Mouse (Mus musculus) liver, embryonic 16.5 days (tissue): ENCODE measurements around the gene Aox4. TPM values are rescaled to one million over a fixed set of nuclear protein-coding genes. Genes with fewer than 3 reads are reported as not detected.

Experiments used
- ATAC-seq: fragments of 200-750 bp; cut with Nextera tagmentation; 2 replicates; pipeline ENCODE4 v1.8.0; 2017; ENCODE audit warnings: low read depth, mild to moderate bottlenecking, moderate number of reproducible peaks, moderate library complexity
- H3K27ac ChIP-seq: fragments of 300-500 bp; sonication (generic); 2 replicates; pipeline ENCODE4 v1.5.1; 2014; ENCODE audit warnings: mild to moderate bottlenecking, low read length
- H3K27me3 ChIP-seq: fragments of 300-500 bp; sonication (generic); 2 replicates; pipeline ENCODE4 v1.6.1; 2014; ENCODE audit warnings: low read depth, low read length, mixed read lengths; ENCODE audit not compliant: control insufficient read depth, insufficient read depth
- H3K36me3 ChIP-seq: fragments of 300-500 bp; sonication (generic); 2 replicates; pipeline ENCODE4 v1.6.1; 2014; ENCODE audit warnings: mild to moderate bottlenecking; ENCODE audit not compliant: control insufficient read depth, insufficient read depth
- H3K4me1 ChIP-seq: fragments of 300-500 bp; sonication (generic); 2 replicates; pipeline ENCODE4 v1.6.1; 2014; ENCODE audit warnings: low read depth, low read length, mixed read lengths; ENCODE audit not compliant: control insufficient read depth
- H3K4me2 ChIP-seq: fragments of 300-500 bp; sonication (generic); 2 replicates; pipeline ENCODE4 v1.6.1; 2014; ENCODE audit warnings: low read depth, low read length, mixed read lengths
- H3K4me3 ChIP-seq: fragments of 300-500 bp; sonication (generic); 2 replicates; pipeline ENCODE4 v1.5.1; 2014; ENCODE audit warnings: low read depth, mild to moderate bottlenecking, low read length
- H3K9ac ChIP-seq: fragments of 300-500 bp; sonication (generic); 2 replicates; pipeline ENCODE4 v1.6.1; 2014; ENCODE audit warnings: low read depth, low read length
- H3K9me3 ChIP-seq: fragments of 300-500 bp; sonication (generic); replicated peaks from 2 replicates; pipeline ENCODE4 v1.6.1; 2016; ENCODE audit warnings: low read length; ENCODE audit not compliant: control insufficient read depth
- WGBS: fragments of 180-500 bp; shearing (Covaris S2); extraction: QIAGEN DNeasy Blood & Tissue Kit; methylation state at CpG from one replicate; pipeline ENCODE4 v1.1.7; 2014; ENCODE audit not compliant: insufficient replicate concordance; 5-methylcytosine and 5-hydroxymethylcytosine counted together
- polyA plus RNA-seq: library from polyadenylated mRNA; unstranded; fragments of >200 nt; fragmentation: Nextera tagmentation; extraction: Ambion mirVana; gene quantifications from 2 replicates; pipeline ENCODE4 v1.2.1, GENCODE M21; 2015

Gene Aox4
- 0.18 and 0.19 TPM in 2 replicates for polyA plus RNA-seq

GRCm38 (mm10) chr1:58210203-58210602 lies at the start of gene Aox4:
Gene Aox4 (plus strand): TSS chr1:58210397.
- WGBS, result 56% methylated on average over 17 of the region's 17 CpGs
- no peak within 1 kb of the TSS for H3K4me3 ChIP-seq
- no peaks in the 10 kb centered on the region for H3K4me1 ChIP-seq
- no peak within 1 kb of the TSS for H3K27ac ChIP-seq
- no peaks in the 10 kb centered on the region for H3K27me3 ChIP-seq
- H3K9ac ChIP-seq, result no peak within 1 kb of the TSS
- no peaks in the 10 kb centered on the region for H3K9me3 ChIP-seq
- no peaks in the 10 kb centered on the region for H3K36me3 ChIP-seq
- H3K4me2 ChIP-seq, result no peak within 1 kb of the TSS
- ATAC-seq, result no peak

GRCm38 (mm10) chr1:58169893-58170292 lies 40.3 kb upstream of the Aox4 start:
- Histone ChIP-seq H3K9me3 (no peaks in the 10 kb centered on the region), H3K4me2 (no peak overlapping the region), H3K36me3 (no peaks in the 10 kb centered on the region), H3K27me3 (no peaks in the 10 kb centered on the region), H3K4me3 (no peak overlapping the region), H3K4me1 (no peaks in the 10 kb centered on the region), H3K9ac (no peak overlapping the region), H3K27ac (no peak overlapping the region)
- no peak for ATAC-seq
- 45% methylated on average over 6 of the region's 6 CpGs for WGBS

- no peak overlapping the region for H3K4me3 ChIP-seq
- no peaks in the 10 kb centered on the region for H3K27me3 ChIP-seq
- H3K9me3 ChIP-seq, result no peaks in the 10 kb centered on the region
- WGBS, result 41% methylated on average over 5 of the region's 5 CpGs
- ATAC-seq, result no peak
- H3K27ac ChIP-seq, result no peak overlapping the region
- no peak overlapping the region for H3K4me2 ChIP-seq
- no peaks in the 10 kb centered on the region for H3K36me3 ChIP-seq
- H3K4me1 ChIP-seq, result no peaks in the 10 kb centered on the region
- no peak overlapping the region for H3K9ac ChIP-seq
These were observed 21.6 kb upstream of the Aox4 start for GRCm38 (mm10) chr1:58188514-58189175.

- no peak overlapping the region for H3K27ac ChIP-seq
- no peaks in the 10 kb centered on the region for H3K9me3 ChIP-seq
- no peak for ATAC-seq
- no peak overlapping the region for H3K4me2 ChIP-seq
- no peaks in the 10 kb centered on the region for H3K4me1 ChIP-seq
- H3K9ac ChIP-seq, result no peak overlapping the region
- H3K4me3 ChIP-seq, result no peak overlapping the region
- no peaks in the 10 kb centered on the region for H3K27me3 ChIP-seq
- 73% methylated on average over 12 of the region's 12 CpGs for WGBS
- no peaks in the 10 kb centered on the region for H3K36me3 ChIP-seq
These were observed 15.9 kb upstream of the Aox4 start for GRCm38 (mm10) chr1:58194317-58194716.

DNA sequence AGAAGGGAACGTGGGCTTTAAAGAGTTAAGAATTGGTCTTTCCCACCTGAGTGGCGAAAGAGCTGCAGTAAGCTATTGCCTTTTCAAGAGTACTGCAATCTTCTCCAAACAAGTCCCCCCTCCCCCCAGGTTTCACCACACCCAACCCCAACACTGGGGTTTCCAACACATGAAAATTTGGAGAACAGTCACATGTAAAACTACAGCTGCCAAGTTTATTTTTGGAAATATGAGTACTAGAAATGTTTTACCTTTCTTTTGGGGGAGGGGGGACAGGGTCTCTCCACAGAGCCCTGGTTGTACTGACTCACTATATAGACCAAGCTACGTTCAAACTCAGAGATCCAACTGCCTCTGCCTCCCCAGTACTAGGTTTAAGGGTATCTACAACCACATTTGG lies 15.2 kb upstream of the Aox4 start:
- H3K4me3 ChIP-seq, result no peak overlapping the region
- H3K4me2 ChIP-seq, result no peak overlapping the region
- no peaks in the 10 kb centered on the region for H3K4me1 ChIP-seq
- H3K9ac ChIP-seq, result no peak overlapping the region
- no peaks in the 10 kb centered on the region for H3K27me3 ChIP-seq
- H3K27ac ChIP-seq, result no peak overlapping the region
- H3K36me3 ChIP-seq, result no peaks in the 10 kb centered on the region
- 51% methylated on average over 3 of the region's 3 CpGs for WGBS
- no peaks in the 10 kb centered on the region for H3K9me3 ChIP-seq
- no peak for ATAC-seq

- Histone ChIP-seq H3K27ac (no peak overlapping the region), H3K9me3 (no peaks in the 10 kb centered on the region), H3K4me2 (no peak overlapping the region), H3K4me3 (no peak overlapping the region), H3K36me3 (no peaks in the 10 kb centered on the region), H3K9ac (no peak overlapping the region), H3K27me3 (no peaks in the 10 kb centered on the region), H3K4me1 (no peaks in the 10 kb centered on the region)
- 10% methylated on average over 10 of the region's 10 CpGs for WGBS
- no peak for ATAC-seq
These were observed 14.7 kb upstream of the Aox4 start for GRCm38 (mm10) chr1:58195541-58195940.

- no peak overlapping the region for H3K4me3 ChIP-seq
- H3K36me3 ChIP-seq, result no peaks in the 10 kb centered on the region
- no peak overlapping the region for H3K9ac ChIP-seq
- 60% methylated on average over 9 of the region's 9 CpGs for WGBS
- ATAC-seq, result no peak
- H3K4me1 ChIP-seq, result no peaks in the 10 kb centered on the region
- H3K27me3 ChIP-seq, result no peaks in the 10 kb centered on the region
- H3K4me2 ChIP-seq, result no peak overlapping the region
- H3K27ac ChIP-seq, result no peak overlapping the region
- no peaks in the 10 kb centered on the region for H3K9me3 ChIP-seq
These were observed 13.2 kb upstream of the Aox4 start for GRCm38 (mm10) chr1:58197023-58197422.

- no peak overlapping the region for H3K4me3 ChIP-seq
- no peaks in the 10 kb centered on the region for H3K27me3 ChIP-seq
- no peak overlapping the region for H3K4me2 ChIP-seq
- no peak overlapping the region for H3K9ac ChIP-seq
- H3K9me3 ChIP-seq, result no peaks in the 10 kb centered on the region
- H3K36me3 ChIP-seq, result no peaks in the 10 kb centered on the region
- 59% methylated on average over 4 of the region's 4 CpGs for WGBS
- no peak for ATAC-seq
- no peaks in the 10 kb centered on the region for H3K4me1 ChIP-seq
- no peak overlapping the region for H3K27ac ChIP-seq
These were observed 11.8 kb upstream of the Aox4 start for GRCm38 (mm10) chr1:58198386-58198785.

- Histone ChIP-seq H3K9me3 (no peaks in the 10 kb centered on the region), H3K4me1 (no peaks in the 10 kb centered on the region), H3K27ac (no peak overlapping the region), H3K4me3 (no peak overlapping the region), H3K9ac (no peak overlapping the region), H3K27me3 (no peaks in the 10 kb centered on the region), H3K4me2 (no peak overlapping the region), H3K36me3 (no peaks in the 10 kb centered on the region)
- peak; percentile 62 for ATAC-seq
- WGBS, result 54% methylated on average over 7 of the region's 7 CpGs
These were observed 2.6 kb downstream of the Aox4 start for GRCm38 (mm10) chr1:58212805-58213204.
